Mouse (Mus musculus) 3134 (cell line): ENCODE results near the gene Slc6a11.

Experiments
- DNase-seq: peaks from one replicate; pipeline ENCODE4 v3.0.0-alpha.2; 2011; ENCODE audit warnings: low spot score; ENCODE audit not compliant: insufficient read length; ENCODE audit errors: extremely low read depth

Gene Slc6a11

GRCm38 (mm10) chr6:114261609-114262008, 130.6 kb downstream of the Slc6a11 start:
- no peak for DNase-seq

GRCm38 (mm10) chr6:114264010-114264409, 133.0 kb downstream of the Slc6a11 start:
- DNase-seq = no peak

- no peak for DNase-seq
Observed at GRCm38 (mm10) chr6:114264426-114264825, 133.4 kb downstream of the Slc6a11 start.

- no peak for DNase-seq
Observed at GRCm38 (mm10) chr6:114266273-114266672, 135.2 kb downstream of the Slc6a11 start.

- no peak for DNase-seq
Observed at GRCm38 (mm10) chr6:114267979-114268378, 136.9 kb downstream of the Slc6a11 start.

DNA sequence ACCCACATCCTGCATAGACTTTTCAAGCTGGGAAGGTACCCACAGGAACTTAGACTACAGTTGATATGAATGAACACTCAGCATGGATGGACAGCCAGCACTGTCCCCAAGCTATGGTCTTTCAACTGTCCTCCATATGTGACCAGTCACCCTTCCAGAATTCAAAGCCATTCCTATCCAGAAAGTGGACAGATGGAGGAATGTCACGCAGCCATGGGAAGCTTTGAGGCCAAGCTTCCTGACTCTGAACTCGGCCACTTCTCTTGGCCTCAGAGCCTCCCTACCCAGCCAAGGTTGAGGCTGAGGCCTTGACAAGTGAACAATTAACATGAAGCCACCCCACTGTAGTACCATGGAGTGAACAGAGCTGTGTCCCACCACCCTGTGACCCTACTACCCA, 138.5 kb downstream of the Slc6a11 start:
- DNase-seq = no peak

GRCm38 (mm10) chr6:114270799-114271198, 139.8 kb downstream of the Slc6a11 start:
- no peak for DNase-seq

GRCm38 (mm10) chr6:114272279-114272678, 141.2 kb downstream of the Slc6a11 start:
- DNase-seq = no peak

- DNase-seq = no peak
Observed at GRCm38 (mm10) chr6:114273997-114274728, 143.1 kb downstream of the Slc6a11 start.

GRCm38 (mm10) chr6:114275800-114276199, 144.8 kb downstream of the Slc6a11 start:
- no peak for DNase-seq

DNA sequence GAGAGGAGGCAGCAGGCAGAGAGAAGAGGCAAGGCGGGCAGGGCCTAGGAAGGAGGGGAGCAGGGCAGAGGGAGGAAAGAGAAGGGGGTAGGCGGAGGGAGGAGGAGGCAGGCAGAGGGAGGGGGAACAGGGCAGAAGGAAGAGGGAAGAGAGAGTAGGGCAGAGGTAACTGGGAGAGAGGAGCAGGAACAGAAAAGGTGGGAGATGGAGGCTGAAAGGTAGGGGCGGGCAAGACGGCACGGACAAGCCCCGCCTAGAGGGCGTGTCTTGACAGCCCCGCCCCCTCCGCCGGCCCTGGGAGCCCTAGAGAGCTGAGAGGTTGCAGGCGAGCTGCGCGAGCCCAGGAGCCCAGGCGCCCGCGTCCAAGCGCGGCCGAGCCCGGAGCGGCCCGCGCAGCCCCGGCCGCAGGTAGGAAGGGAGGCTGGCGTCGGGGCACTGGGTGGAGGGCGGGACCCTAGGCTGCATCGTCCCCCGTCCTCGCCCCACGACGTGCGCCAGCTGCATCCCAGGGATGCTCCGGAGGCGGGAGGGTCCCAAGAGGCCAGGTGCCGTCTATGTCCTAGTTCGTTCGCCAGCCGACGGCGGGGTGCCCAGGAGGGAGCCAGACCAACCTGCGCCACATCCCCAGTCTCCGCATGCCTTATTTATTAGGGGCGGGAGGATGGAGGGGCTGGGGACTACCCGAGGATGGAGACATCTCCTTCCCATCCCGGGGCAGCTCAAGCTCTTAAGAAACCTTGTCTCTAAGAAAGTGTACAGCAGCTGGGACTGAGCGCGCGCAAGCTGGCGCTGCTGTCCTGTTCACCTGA, 151.6 kb downstream of the Slc6a11 start, which contains the start of gene Slc6a1:
TSS of gene Slc6a1 (plus strand) at position 167 of the 809 bp plus-strand sequence.
- no peak for DNase-seq

DNA sequence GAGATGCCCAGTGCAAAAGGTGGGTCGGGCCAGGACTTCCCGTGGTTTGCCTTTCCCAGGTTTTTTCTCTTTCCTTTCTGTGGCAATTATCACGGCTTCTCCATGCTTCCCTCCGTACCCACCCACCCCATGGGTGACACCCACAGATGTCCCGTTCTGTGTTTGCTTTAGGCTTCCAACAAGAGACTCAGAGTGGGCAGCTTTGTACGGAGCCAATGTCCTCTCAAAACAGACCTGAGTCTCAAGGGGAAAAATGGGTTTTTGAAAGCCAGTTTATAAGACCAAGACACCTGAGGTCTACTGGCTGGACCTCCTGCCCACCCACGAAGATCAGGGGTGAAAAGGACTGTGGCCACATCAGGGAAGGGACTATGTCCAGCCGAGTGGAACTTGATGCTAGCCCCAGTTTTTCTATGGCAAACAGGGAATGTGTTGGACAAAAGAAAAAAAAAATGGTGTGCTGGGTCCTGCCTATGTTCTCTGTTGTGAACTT, 152.3 kb downstream of the Slc6a11 start:
- DNase-seq = no peak

- DNase-seq = no peak
Observed at GRCm38 (mm10) chr6:114283927-114284703, 153.1 kb downstream of the Slc6a11 start.

DNA sequence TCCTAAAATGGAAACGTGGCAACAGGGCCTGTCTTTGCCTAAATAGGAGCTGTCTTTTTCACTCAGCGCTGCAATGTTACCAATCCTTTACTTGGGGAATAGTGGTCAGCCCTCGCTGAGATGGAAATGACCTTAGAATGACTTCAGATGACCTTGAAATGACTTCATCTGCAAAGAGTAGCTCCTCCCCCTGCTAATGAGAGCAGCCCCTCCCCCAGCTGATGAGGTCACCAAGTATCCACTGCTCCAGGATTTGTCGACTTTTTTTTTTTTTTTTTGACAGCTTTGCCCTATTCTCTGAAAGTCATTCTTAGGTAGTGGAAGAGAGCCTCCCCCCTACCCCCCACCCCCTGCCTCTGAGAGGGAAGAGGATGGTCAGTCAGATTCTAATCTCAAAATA, 154.4 kb downstream of the Slc6a11 start:
- DNase-seq = no peak

DNA sequence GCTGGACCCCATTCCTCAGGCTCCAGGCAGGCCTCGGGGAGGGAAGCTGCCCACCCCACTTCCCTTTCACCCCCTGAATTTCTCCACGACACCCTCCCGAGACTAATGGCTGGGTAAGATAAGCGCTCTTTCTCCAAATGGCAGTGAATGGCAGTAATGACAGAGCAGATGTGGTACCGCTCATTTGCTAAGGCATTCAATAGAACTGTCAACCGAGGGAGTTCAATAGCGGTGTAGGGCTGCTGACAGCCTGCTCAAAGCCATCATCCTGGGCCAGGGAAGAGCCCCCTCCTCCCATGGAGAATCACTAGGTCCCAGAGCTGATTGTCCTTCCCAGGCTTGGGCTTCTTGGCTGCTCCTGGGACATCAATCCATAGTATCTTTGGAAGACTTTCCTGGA, 158.1 kb downstream of the Slc6a11 start:
- DNase-seq = no peak

- no peak for DNase-seq
Observed at GRCm38 (mm10) chr6:114290184-114290583, 159.1 kb downstream of the Slc6a11 start.

GRCm38 (mm10) chr6:114290929-114291328, 159.9 kb downstream of the Slc6a11 start:
- no peak for DNase-seq

- DNase-seq = no peak
Observed at GRCm38 (mm10) chr6:114291396-114291795, 160.4 kb downstream of the Slc6a11 start.

DNA sequence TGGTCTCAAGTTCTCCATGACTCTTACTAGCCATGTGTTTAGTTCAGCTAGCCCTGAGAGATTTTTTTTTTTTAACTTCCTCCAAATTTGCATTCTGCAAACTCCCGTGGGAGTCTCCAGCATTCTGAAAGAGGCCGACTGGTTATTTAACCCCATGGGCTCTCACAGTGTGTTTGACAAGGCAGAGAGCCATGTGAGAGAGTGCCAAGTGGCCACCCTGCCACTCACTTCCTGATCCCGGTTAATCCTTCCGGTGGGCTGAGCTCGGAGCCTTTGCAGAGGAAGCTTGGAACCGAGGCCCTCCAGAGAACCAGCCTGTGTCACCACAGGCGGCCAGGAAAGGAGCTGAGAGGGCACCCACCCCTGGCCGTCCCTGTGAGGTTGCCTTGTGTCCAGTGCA, 162.5 kb downstream of the Slc6a11 start:
- peak; percentile 45 for DNase-seq

DNA sequence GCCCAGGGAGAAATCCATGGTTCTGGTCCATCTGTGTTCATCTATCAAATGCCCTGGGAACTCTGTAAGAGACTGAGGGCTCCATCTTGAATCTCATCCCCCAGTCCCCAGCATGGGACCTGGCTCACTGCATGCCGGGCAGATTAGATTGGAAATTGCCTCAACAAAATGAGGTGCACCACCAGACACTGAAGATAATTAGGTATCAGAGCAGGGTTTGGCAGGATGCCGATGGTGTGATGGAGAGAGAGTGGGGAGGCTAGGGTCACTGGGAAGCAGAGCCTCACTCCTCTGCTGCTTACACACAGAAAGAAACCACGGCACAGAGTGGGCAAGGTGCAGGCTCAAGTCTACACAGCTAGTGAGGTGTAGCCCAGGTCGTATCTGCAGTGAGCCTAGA, 164.0 kb downstream of the Slc6a11 start:
- DNase-seq = no peak
